Mouse (Mus musculus): ENCODE data around the gene Aldh6a1. TPM values are rescaled to one million over a fixed set of nuclear protein-coding genes. Genes with fewer than 3 reads are reported as not detected.

Aldh6a1 gene
- 10 to 100 TPM; 78.8 to 88.1 TPM for total RNA-seq (2021)
- long read RNA-seq, experiment 1, transcript Aldh6a1-201 (12 exons, 3,399 nt) = major isoform, 63 of 81 reads
- long read RNA-seq, experiment 1, partial matches to known transcripts = 7 of 81 reads
- long read RNA-seq, experiment 1, other reads (novel, unspliced or antisense) = 11 of 81 reads
- long read RNA-seq, experiment 2, transcript Aldh6a1-201 (12 exons, 3,399 nt) = major isoform, 150 of 168 reads
- long read RNA-seq, experiment 2, partial matches to known transcripts = 5 of 168 reads
- long read RNA-seq, experiment 2, other reads (novel, unspliced or antisense) = 13 of 168 reads

DNA sequence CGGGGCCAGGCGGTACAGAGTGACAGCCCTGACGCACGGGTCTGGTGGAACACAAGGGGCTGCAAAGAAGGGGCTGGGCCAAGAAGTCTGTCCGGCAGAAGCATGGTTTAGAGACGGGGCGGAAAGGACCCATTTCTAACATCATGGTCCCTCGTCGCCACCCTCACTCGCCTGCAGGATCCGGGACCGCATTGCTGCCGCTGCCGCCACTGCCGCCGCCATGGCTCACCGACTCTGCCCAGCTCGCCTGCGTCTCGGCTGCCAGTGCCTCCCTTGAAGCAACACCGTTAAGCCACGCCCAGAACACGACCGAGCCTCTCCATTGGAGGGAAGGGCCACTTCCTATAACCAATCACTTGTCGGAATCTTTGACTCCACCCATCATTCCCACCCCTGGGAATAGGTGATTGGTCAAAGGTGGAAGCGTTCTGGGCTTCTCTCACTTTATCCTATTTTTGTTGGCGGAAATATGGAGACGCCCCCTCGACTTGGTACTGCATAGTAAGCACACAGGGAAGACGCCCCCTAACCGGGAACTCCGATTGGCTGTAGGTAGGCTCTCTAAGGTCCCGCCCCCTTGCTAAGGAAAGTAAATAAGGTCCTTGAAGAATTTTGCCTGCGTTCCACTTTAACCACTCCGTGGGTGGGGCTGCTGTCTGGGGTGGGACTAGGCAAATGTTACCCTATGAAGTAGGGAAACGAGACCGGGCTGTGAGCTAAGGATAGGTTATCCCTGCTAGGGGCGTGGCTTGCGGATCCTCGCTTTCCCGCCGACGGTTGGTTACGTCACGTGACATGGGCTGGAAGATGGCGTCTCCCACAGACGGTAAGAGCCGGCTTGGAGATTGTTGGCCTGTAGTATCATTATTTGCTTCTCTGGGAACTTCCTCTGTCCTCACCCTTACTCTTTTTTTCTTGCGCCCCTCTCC, at the start of gene Aldh6a1, which contains the start of gene Lin52:
Gene Aldh6a1 (minus strand): TSS at position 287 of the 929 bp plus-strand sequence.
Gene Lin52 (plus strand): TSS at position 705 of the 929 bp plus-strand sequence.
- peak; percentile 98 for DNase-seq

DNA sequence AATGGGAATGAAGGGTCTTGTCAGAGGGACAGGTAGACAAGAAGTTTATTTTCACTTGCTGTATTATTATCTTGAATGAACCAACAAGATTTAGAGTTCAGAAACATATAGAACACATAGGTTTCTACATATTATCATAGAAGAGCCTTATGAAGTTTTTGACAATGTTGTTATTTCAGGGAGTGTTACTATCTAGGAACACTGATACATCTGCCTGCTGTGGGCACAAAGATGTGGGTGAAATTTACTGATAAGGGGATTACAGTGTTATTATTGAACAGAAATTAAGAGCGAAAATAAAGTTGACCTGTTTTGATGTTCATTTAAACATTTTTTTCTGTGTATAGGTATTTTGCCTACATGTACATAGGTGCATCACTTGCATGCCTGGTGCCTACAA, 46.0 kb upstream of the Aldh6a1 start:
- DNase-seq = no peak

DNA sequence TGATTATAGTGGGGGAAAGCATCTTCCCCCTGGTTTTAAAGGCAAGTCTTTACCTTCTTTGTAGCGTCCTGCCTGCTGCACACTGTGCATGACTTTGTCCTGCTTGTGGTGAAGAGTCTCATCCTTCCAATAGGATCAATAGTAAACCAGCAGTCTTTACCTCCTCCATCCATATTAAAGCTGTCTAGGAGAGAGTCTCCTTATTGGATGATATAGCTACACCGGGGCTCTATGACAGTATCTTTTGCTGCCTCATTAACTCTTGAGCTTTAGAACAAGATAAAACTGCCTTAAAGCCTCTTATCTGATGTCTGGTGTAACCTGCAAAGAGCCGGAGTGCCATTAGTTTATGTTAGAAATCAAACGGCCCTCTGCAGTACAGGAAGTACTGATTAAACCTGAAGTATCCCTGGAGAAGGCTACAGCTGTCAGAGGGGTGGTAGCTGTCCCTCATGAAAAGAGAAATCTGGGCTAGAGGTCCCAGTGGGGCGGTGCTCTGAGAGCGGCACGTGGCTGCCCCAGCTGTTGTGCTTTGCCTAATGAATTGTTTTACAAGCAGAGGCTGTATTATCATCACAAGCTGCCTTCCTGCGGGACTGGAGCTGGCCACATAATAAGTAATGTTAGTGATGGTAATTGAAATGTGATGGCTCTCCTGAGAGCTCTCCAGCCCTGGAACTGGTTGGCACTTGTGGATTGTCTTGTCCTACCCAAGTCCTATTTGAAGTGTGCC, 36.7 kb upstream of the Aldh6a1 start:
- DNase-seq = peak; percentile 9

DNA sequence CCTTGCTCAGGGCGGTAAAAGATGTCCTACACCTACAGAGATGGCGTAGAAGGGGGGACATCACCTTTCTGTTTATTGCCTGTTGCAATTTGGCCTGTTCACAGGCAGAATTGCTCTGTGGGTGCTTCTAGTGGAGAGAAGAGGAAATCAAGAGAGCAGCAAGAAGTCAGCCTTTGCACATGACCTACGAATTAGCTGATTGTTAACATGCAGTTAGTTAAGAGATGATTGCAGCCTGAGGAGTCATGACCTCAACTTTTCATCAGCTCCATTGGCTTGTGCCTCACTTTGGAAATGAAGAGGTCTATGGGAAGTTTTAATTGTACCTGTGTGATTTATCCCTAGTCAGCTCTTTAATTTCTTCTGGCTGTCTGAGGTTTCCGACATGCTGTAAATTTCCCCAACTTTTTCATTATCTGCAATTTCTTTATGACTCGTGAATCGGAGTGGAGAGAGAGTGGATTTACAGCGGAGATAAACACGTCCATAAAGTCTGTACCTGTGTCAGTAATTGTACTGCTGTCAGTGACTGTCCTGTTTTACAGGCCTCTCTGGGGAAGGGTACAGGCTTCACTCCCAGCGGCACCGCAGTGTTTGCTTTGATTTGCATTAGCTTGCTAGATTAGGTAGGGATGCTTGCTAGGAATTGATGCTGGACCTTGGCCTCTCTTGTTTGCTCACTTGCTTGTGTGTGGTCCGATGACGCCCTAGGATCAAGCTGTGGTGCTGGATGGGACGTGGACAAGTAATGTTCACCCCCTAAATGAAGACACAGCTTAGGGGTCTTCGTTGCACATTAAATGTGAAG, 32.2 kb upstream of the Aldh6a1 start:
- no peak for DNase-seq

DNA sequence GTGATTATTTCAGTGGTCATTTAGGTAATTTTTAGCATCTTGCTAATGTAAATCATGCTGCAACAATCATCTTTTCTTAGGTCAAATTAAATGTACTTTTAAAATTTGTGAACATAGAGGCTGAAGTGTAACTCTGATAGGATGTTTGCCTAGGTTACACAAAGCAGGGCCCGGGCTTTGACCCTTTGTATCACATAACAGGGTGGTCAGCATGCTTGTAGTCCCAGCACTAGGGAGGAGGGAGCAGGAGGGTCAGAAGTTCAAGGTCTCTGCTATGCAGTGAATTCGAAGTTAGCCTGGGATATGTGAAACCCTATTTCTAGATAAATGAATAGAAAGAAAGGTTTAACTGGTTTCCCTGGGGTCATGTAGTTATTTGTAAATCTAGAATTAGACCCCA, 30.4 kb upstream of the Aldh6a1 start:
- no peak for DNase-seq

DNA sequence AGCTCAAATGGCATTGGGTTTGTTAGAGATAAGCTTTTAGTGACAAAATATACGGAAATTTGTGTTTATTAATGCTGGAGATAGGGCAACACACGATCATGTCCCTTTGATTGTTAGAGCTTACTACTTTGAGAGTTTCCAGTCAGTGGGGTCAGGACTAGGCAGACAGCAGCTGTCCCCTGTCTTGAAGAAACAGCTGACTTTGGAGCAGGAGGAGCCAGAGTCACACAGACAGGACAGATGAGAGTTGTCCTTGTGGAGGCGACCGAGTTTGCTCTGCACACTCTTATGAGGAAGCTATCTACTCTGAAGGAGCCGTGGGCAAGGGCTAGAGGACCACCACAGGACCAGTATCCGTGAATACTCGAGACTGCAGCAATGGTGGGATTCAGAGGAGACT, 28.1 kb upstream of the Aldh6a1 start:
- DNase-seq = no peak

DNA sequence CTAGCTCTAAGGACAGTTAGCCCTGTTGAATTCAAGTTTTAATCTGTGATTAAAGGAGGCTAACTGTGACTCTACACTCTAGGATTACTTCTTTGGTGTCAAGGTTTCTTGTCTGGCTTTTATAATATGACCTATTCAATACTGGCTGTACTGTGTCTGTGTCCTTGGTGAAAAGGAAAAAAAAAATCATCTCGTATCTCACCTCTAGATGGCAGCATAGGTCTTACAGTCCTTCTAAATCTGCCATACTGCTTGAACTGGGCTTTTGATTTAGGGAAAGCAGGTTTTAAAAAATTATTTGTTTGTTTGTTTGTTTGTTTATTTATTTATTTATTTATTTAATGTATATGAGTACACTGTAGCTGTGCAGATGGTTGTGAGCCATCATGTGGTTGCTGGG, 17.9 kb upstream of the Aldh6a1 start:
- DNase-seq = no peak

DNA sequence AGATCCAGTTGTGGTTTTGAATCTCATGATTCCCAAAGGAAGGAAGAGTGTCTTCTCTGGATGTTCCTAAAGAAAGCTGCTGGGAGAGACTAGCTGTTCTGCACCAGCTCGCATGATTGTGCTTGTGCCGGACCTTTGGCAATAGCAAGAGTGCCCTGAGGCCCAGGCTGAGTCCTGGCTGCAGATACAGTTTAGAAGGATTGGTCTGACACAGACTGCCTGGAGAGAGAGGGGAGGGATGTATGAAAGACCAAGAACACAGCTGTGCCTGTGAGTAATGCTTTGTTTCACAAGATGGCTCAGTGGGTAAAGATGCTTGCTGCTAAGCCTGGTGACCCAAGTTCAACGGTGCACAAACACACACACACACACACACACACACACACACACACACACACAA, 12.1 kb upstream of the Aldh6a1 start:
- DNase-seq = no peak

DNA sequence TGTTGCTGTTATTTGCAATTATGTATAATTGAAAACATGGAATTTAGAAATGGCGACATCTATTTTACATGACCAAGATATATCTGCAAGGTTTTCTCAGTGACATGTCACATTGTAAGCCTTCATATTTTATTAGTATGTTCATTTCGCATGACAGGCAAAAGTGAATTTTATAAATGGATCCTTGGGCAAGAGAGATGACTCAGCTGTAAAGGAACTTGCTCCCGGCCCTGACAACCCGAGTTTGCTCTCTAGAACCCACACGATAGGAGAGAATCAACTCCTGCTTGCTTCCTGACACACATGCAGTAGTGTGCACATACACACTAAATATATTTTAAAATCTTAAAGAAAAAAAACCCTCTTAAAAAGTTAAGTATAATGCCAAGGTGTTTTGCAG, 10.6 kb upstream of the Aldh6a1 start:
- DNase-seq = no peak

DNA sequence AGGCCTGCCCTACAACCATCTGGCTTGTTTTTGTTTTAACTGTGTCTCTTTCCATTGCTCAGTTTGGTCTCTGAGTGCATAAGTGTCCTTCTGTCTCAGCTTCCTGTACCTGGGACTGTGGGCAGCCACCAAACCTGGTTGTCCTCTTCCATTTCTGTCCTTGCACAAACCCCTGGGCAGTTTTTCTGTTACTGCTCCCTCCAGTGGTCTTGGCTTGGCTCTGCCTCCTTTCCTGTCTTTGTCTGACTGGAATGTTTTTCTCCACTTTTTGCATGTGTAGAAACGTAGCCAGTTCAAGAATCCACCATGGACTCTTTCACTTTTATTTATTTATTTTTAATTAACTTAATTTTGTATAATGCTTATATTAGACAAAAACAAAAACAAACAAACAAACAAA, 9.0 kb upstream of the Aldh6a1 start:
- no peak for DNase-seq

DNA sequence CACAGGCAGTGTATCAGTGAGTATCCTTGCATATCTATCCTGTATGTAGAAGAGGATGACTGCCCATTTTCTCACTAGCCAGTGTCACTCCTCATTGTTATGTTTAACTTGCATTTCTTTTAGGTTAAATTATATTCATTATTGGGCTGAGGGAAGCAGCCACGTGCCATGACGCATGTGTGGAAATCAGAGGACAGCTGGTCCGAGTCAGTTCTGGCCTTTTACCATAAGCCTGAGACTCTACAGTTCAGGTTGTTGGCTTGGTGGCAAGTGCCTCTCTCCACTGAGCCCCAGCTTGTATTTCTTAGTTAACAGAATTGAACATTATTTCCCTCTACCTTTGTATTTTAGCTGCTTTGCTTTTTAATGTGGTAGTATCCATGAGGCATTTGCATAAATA, 6.1 kb upstream of the Aldh6a1 start:
- no peak for DNase-seq

DNA sequence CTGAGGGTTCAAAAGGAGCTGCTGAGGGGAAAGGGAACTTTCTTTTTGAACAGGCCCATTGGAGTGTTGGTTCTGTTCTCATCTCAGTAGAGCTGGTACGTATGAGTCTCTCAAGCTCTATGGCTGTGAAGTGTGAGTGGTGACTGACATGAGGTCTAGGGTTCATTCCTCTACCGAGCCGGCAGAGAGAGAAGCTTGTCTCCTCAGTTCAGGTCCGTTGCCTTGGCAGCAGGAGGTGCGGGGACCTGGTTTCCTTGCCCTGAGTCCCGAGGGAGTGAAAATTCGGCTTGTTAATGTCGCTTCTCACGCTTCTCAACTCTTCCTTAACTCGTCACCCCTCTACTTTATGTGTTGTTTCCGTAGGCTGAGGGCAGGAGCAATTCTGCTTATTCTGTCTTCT, 997 bp upstream of the Aldh6a1 start:
- DNase-seq = no peak

DNA sequence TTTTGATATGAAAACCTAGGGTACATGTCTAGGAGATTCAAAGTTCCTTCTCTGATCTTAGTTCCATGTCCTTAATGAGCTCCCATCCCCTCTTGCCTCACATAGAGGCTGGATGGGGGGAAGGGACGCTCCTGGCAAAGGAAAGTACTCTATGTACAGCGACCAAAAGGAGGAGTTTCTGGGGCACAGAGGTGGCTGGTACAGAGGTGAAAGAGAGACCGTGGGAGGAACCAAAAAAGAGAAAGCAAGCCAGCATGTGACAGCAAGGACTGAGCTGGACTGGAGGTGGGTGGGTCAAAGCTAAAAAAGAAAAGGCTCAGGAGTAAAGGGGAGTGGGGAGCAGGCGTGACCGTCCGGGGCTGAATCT, 470 bp downstream of the Aldh6a1 start:
- DNase-seq = no peak

DNA sequence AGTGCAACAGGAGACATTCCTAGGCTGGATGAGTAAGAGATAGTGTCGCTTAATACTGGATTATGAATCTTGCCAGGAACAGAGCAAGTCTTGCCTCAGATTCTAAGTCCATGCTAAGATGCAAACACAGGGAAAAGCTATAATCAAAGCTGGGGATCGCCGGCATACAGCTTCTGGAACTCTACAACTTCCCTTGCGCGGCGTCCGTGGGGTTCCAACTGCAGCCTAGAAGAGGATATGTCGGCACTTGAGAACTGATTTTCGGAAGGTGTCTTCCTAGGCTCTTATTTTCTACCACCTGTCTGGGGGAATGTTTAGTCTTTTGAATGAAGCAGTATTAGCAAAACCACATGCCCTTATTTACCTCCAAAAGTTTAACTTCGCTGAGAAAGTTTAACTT, 917 bp downstream of the Aldh6a1 start:
- no peak for DNase-seq

DNA sequence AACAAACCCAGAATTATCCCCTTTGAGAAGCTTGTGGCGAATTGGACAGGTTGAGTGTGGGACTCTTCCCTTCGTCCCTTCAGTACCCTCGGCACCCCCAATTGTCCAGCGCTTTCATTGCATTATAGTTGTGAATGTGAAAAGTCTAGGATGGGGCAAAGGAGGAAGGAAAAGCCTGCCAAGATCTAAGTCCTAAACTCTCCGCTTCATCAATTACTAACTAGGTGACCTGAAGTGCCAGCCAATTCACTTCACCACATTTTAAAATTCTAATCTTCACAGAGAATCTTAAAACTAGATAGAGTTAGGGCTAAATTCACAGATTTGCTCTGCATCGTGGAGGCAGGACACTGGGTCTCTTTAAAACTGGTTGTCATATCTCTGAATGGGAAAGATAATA, 2.6 kb downstream of the Aldh6a1 start:
- DNase-seq = no peak

DNA sequence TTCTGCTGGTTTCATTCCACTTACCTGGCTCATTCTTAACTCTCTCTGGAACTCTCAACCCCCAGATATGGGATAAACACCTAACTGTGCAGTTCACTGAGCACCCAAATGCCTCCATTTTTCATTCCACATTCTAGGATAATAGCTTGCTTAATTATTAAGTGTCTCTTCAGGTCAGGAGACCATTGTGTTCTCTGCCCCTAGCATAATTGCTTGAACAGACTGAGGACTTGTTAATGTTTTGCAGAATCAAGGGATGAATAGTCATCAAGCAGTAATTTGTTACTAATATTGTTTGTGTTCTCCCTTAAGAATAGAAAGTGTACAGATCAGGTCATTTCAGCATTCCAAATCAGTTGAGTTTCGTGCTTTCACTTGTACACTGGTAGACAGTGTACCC, 3.4 kb downstream of the Aldh6a1 start:
- no peak for DNase-seq

DNA sequence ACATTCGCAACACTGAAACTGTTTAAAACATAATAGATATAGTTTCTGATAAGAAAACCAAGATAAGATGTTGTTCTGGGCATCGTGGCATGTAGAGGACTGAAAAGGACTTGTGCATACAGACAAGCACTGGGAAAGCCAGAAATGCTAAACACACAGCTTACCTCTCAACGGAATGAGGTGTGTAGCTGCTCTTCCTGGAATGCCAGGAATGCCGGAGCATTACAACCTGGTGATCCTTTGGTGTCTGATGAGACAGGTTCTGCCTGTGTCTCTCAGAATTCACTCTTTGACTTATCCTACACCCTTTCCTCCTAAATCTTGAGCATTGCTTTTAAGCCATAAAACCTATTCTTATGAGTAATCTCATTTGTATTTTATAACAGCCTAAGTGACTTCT, 8.3 kb downstream of the Aldh6a1 start:
- DNase-seq = no peak

DNA sequence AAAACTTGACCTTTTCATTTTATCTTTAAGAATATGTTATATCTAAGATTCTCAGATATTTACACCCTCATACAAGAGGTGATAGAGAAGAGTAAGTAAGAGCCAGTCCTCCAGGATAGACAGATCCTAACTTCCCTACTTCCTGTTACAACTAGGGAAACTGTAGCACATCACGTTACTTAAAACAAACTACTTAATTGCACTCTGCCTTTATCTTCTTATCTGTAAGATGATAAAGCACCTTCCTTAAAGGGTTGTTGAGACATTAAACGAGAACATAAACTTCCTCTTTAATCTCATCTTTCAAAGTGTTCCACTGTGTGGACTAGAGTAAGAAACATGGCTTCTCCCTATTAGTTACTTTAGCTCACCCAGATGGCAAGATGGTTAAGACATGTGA, 12.1 kb downstream of the Aldh6a1 start:
- DNase-seq = no peak

DNA sequence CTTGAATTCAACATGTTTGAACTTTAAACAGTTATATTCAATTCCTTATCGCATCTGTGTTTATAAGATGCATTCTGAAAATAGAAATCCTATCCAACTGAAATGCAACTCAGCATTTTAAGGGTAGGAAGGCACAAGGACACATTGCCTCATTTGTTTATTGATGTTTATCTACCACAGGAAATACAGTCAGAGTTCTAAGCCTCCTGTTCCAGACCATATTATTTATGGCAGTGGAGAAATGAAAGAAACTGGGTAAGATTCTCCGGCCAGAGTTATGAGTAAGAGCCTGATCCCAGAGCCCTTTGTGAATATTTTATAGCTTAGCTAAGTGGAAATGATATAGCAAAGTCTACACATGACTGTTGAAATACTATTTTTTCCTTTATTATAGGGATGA, 21.0 kb downstream of the Aldh6a1 start:
- no peak for DNase-seq

DNA sequence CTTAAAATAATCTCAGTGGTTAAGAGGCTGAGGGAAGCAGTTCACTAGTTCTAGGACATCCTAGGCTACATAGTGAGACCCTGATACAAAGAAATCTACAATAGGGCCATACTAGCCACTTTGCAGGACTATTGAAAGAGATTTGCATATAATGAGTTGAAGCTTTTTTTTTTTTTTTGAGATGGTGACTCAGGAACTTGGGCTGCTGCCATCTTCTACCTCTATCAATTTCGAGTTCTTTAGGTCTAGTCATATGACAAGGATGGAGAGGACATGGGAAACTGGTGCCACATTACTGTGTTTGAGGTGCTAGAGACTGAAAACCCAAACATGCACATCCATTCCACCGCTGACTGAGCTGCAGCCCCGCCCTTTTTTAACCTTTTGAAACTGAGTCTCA, 26.8 kb downstream of the Aldh6a1 start:
- no peak for DNase-seq

DNA sequence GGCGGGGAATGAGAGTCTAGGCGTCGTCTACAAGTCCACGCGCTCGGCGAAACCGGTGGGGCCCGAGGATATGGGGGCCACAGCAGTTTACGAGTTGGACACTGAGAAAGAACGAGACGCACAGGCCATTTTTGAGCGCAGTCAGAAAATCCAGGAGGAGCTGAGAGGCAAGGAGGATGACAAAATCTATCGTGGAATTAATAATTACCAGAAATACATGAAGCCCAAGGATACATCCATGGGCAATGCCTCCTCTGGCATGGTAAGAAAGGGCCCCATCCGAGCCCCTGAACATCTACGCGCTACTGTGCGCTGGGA, 33.2 kb downstream of the Aldh6a1 start:
- DNase-seq = no peak
